Mouse (Mus musculus) spleen, postnatal 10 days (tissue): ENCODE measurements around the gene Fcrlb.

Experiments
- DNase-seq, 2 experiments: peaks; one replicate each; pipeline ENCODE4 v3.0.0; 2021 to 2022; ENCODE audit warnings: low spot score in 2 of 2

Fcrlb gene

GRCm38 (mm10) chr1:170868107-170868904 lies 44.4 kb downstream of the Fcrlb start:
- DNase-seq, result peak; percentile 53 to 58

GRCm38 (mm10) chr1:170867691-170868105 lies 45.0 kb downstream of the Fcrlb start, which contains the start of gene Atf6:
Gene Atf6, minus strand, starts transcription at chr1:170867771.
- DNase-seq, result peak; percentile 96 to 97

GRCm38 (mm10) chr1:170866992-170867690 lies 45.6 kb downstream of the Fcrlb start:
- DNase-seq, result peak in 1 of 2 experiments; percentile 48

GRCm38 (mm10) chr1:170865406-170865805 lies 47.3 kb downstream of the Fcrlb start:
- no peak for DNase-seq

GRCm38 (mm10) chr1:170864754-170865153 lies 48.0 kb downstream of the Fcrlb start:
- DNase-seq, result no peak

GRCm38 (mm10) chr1:170864234-170864633 lies 48.5 kb downstream of the Fcrlb start:
- no peak for DNase-seq

- no peak for DNase-seq
Observed at GRCm38 (mm10) chr1:170863033-170863432, 49.7 kb downstream of the Fcrlb start.

GRCm38 (mm10) chr1:170862435-170862717 lies 50.4 kb downstream of the Fcrlb start:
- DNase-seq, result no peak

- DNase-seq, result no peak
Observed at GRCm38 (mm10) chr1:170861671-170862434, 50.9 kb downstream of the Fcrlb start.

- DNase-seq, result no peak
Observed at GRCm38 (mm10) chr1:170858872-170859271, 53.9 kb downstream of the Fcrlb start.

- DNase-seq, result no peak
Observed at GRCm38 (mm10) chr1:170857369-170857768, 55.4 kb downstream of the Fcrlb start.
